Mouse (Mus musculus) adrenal gland, postnatal 10 days (tissue): ENCODE data around the gene Mrpl10. TPM values are rescaled to one million over a fixed set of nuclear protein-coding genes. Genes with fewer than 3 reads are reported as not detected.

ENCODE experiments used
- DNase-seq: peaks from one replicate; pipeline ENCODE4 v3.0.0; 2021; ENCODE audit warnings: mixed read lengths
- long read RNA-seq, 2 experiments: library from polyadenylated mRNA; stranded (forward); transcript quantifications; one replicate each; pipeline ENCODE4 v2.0.0; 2021
- total RNA-seq, 2 experiments: library from RNA; stranded (reverse); gene quantifications; 2 replicates each; pipeline ENCODE4 v1.2.3; 2021

Gene Mrpl10
- total RNA-seq: 100 to 1,000 TPM; 137 to 139 TPM
- long read RNA-seq, experiment 1, transcript Mrpl10-201 (5 exons, 1,708 nt): major isoform, 78 of 140 reads
- long read RNA-seq, experiment 1, partial matches to known transcripts: 36 of 140 reads
- long read RNA-seq, experiment 1, other reads (novel, unspliced or antisense): 26 of 140 reads
- long read RNA-seq, experiment 2, transcript Mrpl10-201 (5 exons, 1,708 nt): major isoform, 99 of 120 reads
- long read RNA-seq, experiment 2, partial matches to known transcripts: 16 of 120 reads
- long read RNA-seq, experiment 2, other reads (novel, unspliced or antisense): 5 of 120 reads

- peak; percentile 92 for DNase-seq
These were observed at the start of gene Mrpl10, which contains the start of gene Lrrc46 for GRCm38 (mm10) chr11:97041022-97041899. Mrpl10 (plus strand) TSS chr11:97041560. Lrrc46 (minus strand) TSS chr11:97041407.

DNA sequence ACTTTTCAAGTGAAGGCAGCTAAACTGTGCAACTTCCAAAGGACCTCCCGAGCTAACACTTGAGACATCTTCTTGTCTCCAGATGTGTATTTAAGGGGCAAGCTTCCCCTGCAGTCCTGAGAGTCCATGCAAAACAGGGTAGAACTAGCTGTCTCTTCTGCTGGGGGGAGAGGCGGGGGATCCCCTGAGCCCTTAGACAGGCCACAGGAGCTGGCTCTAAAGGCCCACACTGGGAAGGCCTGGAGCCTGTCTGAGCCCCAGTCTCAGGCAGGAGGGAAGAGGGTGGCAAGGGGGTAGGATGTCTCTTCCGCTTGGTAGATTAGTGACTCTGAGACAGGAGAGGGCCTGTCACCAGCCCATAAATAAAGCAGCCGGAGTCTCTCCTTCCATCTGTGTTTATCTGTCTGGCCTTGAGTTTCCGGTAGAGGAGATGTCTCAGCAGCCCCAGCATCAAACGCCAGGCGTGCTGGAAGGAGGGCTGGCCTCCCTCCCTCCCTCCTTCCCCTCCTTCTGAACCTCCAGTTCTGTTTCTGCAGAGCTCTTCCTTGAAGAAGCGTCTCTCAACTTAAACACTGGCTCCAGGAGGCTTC lies 48.5 kb upstream of the Mrpl10 start:
- DNase-seq: no peak

GRCm38 (mm10) chr11:96995031-96995430 lies 46.3 kb upstream of the Mrpl10 start:
- no peak for DNase-seq

DNA sequence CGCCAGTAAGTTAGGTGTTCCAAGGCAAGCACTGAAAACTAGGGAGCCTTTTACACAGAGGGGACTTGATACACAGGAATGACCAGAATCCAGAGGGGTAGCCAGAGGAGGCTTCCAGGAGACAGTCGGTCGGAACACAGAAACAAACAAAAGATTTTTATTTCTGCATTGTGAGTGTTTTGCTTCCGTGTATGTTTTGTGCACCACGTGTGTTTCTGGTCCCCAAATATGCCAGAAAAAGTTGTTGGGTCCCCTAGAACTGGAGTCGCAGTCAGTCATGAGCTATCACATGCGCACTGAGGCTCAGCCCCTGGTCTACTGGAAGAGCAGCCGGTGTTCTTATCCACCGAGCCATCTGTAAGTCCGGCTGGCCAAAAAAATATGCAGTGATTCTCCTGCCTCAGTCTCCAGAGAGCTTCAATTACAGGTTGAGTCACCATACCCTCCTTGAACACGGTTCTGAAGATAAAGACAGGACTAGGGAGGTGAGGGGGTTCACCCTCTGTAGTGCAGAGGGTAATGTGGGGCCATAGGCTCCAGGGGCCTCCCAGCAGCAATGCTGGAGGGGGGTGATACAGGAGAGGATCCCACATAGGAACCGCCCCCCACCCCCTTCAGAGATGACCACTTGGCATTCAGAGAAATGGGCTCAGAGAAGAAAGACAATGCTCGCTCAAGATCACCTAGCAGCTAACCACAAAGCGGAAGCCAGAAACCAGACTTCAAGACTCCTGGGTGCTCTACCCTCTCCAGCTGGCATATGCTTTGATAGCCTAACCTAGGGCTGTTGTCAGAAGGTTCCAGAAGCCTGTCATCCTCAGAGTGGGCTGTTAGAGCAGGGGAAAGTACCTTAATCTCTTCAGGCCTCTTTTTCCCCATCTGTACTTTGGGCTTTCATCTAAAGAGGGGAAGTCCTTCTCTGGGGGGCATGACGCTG lies 45.3 kb upstream of the Mrpl10 start:
- no peak for DNase-seq

DNA sequence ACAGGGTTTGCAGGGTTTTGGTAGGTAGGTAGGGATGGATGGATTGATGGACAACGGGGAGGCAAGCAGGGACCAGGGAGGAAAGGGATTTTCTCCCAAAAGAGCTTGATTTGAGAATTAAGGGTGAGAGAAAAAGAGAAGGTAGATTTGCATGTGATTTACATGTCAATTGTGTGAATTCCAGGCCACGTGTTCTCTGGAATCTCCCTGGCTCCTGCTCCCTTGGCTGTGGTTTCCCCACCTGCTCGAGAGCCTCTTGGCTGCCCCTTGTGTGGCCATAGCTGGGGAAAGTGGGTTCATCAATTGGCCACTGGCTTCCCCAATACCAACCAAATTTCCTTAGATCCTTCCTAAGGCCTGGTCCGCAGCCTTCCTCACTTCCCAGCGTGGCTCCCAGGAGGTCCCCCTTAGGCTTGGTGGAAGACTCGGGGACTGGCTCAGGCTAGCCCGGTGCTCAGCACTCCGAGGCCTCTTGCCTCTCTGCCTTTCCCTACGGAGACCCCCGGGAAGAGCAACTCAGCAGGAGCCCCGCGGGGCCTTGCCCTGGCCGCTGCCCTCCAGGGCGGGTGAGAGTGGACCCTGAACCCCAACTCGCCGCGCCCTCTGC lies 44.5 kb upstream of the Mrpl10 start:
- no peak for DNase-seq

DNA sequence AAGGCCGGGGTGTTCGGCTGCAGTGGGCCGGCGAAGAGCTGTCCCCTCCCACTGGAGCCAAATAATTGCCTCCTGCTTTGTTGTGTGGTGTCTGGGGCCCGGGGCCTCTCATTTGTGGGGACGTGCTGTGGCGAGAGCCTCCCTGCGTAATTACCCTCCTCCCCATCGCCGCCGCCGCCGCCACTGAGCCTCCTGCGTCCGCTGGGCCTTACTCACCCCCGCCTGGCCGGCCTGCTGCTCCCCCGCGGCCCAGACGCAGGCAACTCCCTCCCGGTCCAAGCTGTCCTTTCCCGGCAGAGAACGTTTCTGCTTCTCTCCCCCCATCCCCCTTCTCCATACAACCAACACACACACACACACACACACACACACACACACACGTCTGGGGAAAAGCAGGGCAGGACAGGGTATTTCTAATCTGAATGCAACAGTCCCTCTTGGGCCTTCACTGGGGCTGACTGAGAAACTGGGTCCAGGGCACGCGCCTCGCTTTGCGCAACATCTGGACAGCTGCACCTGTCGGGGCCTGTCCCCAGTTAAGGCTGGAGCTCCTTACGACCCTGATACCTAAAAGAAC lies 43.9 kb upstream of the Mrpl10 start:
- peak; percentile 69 for DNase-seq

GRCm38 (mm10) chr11:97003170-97003569 lies 38.2 kb upstream of the Mrpl10 start:
- DNase-seq: no peak

DNA sequence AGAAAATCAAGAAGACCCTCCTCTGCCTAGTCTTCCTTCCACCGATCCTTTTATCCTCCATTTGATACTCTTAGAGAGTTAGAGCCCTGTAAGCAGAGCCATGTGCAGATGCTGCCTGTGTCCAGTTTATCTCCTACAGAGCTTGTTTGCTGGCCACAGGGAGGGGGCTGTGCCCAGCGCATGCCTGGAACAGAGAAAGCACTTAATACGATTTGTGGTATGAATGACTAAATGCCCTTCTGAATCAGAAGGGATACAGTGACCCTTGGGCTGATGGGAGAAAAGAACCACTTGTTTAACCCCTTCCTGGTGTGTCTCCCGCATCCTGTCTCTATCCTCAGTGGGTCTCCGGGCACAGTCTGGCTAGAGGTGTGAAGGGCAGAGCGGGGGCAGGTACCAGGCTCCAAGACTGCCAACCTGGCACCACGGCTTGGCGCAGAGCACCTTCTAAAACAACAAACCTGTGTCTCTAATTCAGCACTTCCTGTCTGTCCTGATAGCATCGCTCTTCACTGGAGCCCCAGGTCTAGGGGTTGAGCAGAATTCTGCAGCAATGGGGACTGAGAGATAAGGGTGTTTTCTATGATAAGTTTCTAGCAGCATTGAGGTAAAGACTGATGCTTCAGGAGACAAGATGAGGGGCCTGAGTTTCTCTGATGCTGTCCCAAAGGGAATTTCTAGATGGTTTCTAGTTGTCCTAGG lies 34.1 kb upstream of the Mrpl10 start:
- DNase-seq: no peak

DNA sequence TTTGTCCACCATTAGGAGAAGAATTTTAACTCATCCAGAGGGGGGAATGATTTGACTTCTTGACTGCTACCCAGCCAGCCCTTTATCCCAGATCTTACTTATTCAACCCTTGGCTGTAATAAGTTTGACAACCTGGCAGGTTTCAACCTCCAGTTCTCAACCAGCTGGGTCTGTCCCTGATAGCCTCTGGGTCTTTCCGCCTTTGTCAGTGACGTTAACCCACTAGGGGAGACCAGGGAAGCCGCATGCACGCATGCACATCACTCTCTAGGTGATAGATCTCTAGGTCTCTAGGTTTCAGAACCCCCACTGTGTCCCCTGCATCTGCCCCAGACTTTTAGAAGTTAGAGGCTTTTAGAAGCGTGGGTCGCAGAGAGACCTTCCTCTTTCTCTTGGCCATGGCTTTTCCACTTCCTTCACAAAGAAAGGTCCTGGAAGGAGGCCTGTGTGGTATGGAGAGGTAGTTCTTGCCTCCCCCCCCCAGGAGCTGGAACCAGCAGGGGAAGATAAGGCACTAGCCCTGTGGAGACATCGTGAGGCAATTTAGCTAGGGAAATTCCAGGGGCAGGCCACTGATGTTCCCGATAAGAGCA lies 32.1 kb upstream of the Mrpl10 start:
- no peak for DNase-seq

DNA sequence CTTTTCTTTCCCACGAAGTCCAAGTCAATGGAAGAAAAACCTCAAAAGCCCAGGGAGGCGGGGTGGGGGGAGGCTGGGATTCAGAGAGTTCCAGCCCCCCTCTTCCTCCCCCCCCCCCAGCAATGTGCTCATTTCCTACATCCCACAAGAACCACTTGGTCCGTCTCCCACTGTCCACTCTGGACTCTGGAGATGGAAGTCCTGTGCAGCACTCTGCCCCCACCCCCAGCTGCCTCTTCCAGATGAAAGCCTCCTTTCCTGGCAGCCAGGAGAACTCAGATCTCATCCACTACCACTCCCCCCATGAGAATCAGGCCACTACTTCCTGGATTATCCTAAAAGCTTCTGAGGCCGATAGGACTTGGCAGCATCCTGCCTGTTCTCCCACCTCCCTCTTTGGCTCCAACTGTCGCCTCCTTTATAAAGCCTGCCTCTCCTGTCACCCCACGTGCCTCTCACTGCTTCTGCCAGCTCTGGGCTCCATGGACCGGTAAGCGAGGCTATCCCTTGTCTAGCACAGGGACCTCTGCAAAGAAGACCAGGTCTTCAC lies 28.2 kb upstream of the Mrpl10 start, which contains the start of gene Sp6:
TSS of gene Sp6 (plus strand) at position 274 of the 550 bp plus-strand sequence.
- no peak for DNase-seq

GRCm38 (mm10) chr11:97017696-97018582 lies 23.4 kb upstream of the Mrpl10 start:
- DNase-seq: peak; percentile 15

GRCm38 (mm10) chr11:97018583-97019344 lies 22.6 kb upstream of the Mrpl10 start:
- peak; percentile 34 for DNase-seq

DNA sequence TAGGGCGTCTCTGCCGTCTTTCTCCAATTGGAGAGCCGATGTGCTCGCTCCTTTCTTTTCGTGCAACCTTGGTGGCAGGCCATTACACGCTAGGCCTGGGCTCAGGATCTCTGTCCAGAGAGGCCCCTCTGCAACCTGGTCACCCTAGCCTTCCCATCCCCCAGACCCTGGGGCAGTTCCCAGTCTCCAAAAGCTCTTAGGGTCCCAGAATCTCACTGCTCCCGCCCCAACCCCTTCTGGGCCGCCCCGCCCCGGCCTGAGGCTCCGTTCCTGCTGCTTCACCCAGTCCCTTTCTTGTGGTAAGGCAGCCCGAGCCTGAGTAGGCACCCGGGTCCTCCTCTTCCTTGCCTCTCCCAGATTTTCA lies 22.0 kb upstream of the Mrpl10 start:
- no peak for DNase-seq

- DNase-seq: peak; percentile 12
These were observed 20.1 kb upstream of the Mrpl10 start for GRCm38 (mm10) chr11:97021121-97021765.

GRCm38 (mm10) chr11:97021873-97022484 lies 19.4 kb upstream of the Mrpl10 start:
- DNase-seq: peak; percentile 82

- peak; percentile 70 for DNase-seq
These were observed 16.4 kb upstream of the Mrpl10 start for GRCm38 (mm10) chr11:97024977-97025376.
